Mouse (Mus musculus): ENCODE data around the gene Il13ra1. TPM values are rescaled to one million over a fixed set of nuclear protein-coding genes. Genes with fewer than 3 reads are reported as not detected.

Gene Il13ra1
- polyA plus RNA-seq (2012; rRNA removed) = 2.5 and 3.8 TPM in 2 replicates

GRCm38 (mm10) chrX:36111622-36112421 is at the start of gene Il13ra1:
TSS of gene Il13ra1 (plus strand) at chrX:36112110.

GRCm38 (mm10) chrX:36195736-36196525 is 84.0 kb downstream of the Il13ra1 start, which contains the start of gene Zcchc12:
TSS of gene Zcchc12 (plus strand) at chrX:36195904.

Other genes with a start within 250 kb of the Il13ra1 start
- 21.9 and 23.3 TPM in 2 replicates for gene Dock11, start 223.3 kb upstream of the Il13ra1 start, polyA plus RNA-seq (2012; rRNA removed)
- gene Zcchc12, start 83.8 kb downstream of the Il13ra1 start, polyA plus RNA-seq (2012; rRNA removed) = 137 and 138 TPM in 2 replicates
- gene Lonrf3, start 216.2 kb downstream of the Il13ra1 start, polyA plus RNA-seq (2012; rRNA removed) = 0.94 and 1.8 TPM in 2 replicates